23 mouse cellular contexts compared by ENCODE assay signal in genomic region chr5:139613601-139614000, GRCm38 (mm10).
A peak's percentile ranks its signal among the peaks of the same experiment; 100 is the strongest.
DNase-seq lines count a peak whose midpoint lies in the region; ATAC-seq and TF ChIP-seq lines count a peak whose summit lies in the region.
"Had no signal": no experiment of that assay in that cellular context is flagged by ENCODE, and none has a peak within 500 bp of the region (broad histone marks: within the 10 kb centered on the region; RNA-seq: fewer than 3 reads in every experiment).

No protein-coding gene starts in this region.

- no peaks in the 10 kb centered on the region for H3K9me3 ChIP-seq in hindbrain, embryonic 15.5 days
- H3K9me3 ChIP-seq in hindbrain, embryonic 14.5 days (ENCODE audit: control insufficient read depth, low read length), result no peaks in the 10 kb centered on the region
- H3K9me3 ChIP-seq: forebrain, embryonic 12.5 days; neural tube, embryonic 12.5 days had no signal

- no peak overlapping the region for H3K9ac ChIP-seq in hindbrain, embryonic 15.5 days
- no peak overlapping the region for H3K9ac ChIP-seq in hindbrain, embryonic 14.5 days
- H3K9ac ChIP-seq: forebrain, embryonic 12.5 days; neural tube, embryonic 12.5 days had no signal

- H3K27me3 ChIP-seq in hindbrain, embryonic 15.5 days, result no peaks in the 10 kb centered on the region; the same call in 1 of the 2 replicates
- H3K27me3 ChIP-seq in hindbrain, embryonic 14.5 days (ENCODE audit: control insufficient read depth, insufficient read depth, low read length), result no peaks in the 10 kb centered on the region

- peak overlapping the region; percentile 34; the same call in 1 of the 2 replicates for H3K27ac ChIP-seq in hindbrain, embryonic 15.5 days (replicated peaks)
- no peak overlapping the region for H3K27ac ChIP-seq in hindbrain, embryonic 14.5 days
- H3K27ac ChIP-seq in layer of hippocampus, adult 2 months, result no peak overlapping the region
- H3K27ac ChIP-seq: forebrain, embryonic 12.5 days; neural tube, embryonic 12.5 days; stomach, postnatal 0 days had no signal

- no peaks in the 10 kb centered on the region for H3K36me3 ChIP-seq in hindbrain, embryonic 15.5 days
- H3K36me3 ChIP-seq in hindbrain, embryonic 14.5 days (replicated peaks; ENCODE audit: control insufficient read depth, insufficient read depth), result no peaks in the 10 kb centered on the region
- H3K36me3 ChIP-seq: forebrain, embryonic 12.5 days; neural tube, embryonic 12.5 days had no signal

- no peak for TF ChIP-seq CTCF in layer of hippocampus, adult 2 months (conservative IDR thresholded peaks at IDR 0.05)

- peaks cover 16% of the 10 kb centered on the region for H3K4me1 ChIP-seq in hindbrain, embryonic 15.5 days (replicated peaks)
- H3K4me1 ChIP-seq in hindbrain, embryonic 14.5 days (replicated peaks; ENCODE audit: control insufficient read depth, insufficient read depth, low read length), result peaks cover 7% of the 10 kb centered on the region; the same call in 1 of the 2 replicates

- no peak overlapping the region for H3K4me3 ChIP-seq in hindbrain, embryonic 15.5 days
- no peak overlapping the region for H3K4me3 ChIP-seq in hindbrain, embryonic 14.5 days (replicated peaks; ENCODE audit: low read length)
- H3K4me3 ChIP-seq in layer of hippocampus, adult 2 months, result no peak overlapping the region
- H3K4me3 ChIP-seq: forebrain, embryonic 12.5 days; neural tube, embryonic 12.5 days had no signal

- no peak overlapping the region for H3K4me2 ChIP-seq in hindbrain, embryonic 15.5 days
- H3K4me2 ChIP-seq in hindbrain, embryonic 14.5 days (replicated peaks), result no peak overlapping the region
- H3K4me2 ChIP-seq: forebrain, embryonic 12.5 days; neural tube, embryonic 12.5 days had no signal

- ATAC-seq in hindbrain, embryonic 15.5 days (ENCODE audit: low FRiP score, low read depth), result no peak
- no peak for ATAC-seq in hindbrain, embryonic 14.5 days (ENCODE audit: low FRiP score)
- no peak for ATAC-seq in frontal cortex, adult (ENCODE audit: low TSS enrichment)
- ATAC-seq: activated CD4-positive, CD25-positive, alpha-beta regulatory T cell, adult 4 months; Patski had no signal

- WGBS in hindbrain, embryonic 15.5 days, result 62% methylated on average over 5 of the region's 5 CpGs
- 73% methylated on average over 5 of the region's 5 CpGs for WGBS in hindbrain, embryonic 14.5 days

- no peak for DNase-seq in hindbrain, embryonic 14.5 days (ENCODE audit: low spot score)
- DNase-seq in brain, adult 2 months (ENCODE audit: low read depth, low spot score), result peak; percentile 89
- peak; percentile 88 for DNase-seq in cerebellum, adult 11-12 months
- peak; percentile 81 to 85 for DNase-seq in cerebellum, postnatal 25 days
- no peak for DNase-seq in spleen, postnatal 36 days (ENCODE audit: low spot score in 2 of 2)
- DNase-seq in layer of hippocampus, adult 2 months (ENCODE audit: low spot score in 2 of 2), result no peak
- DNase-seq: adrenal gland, postnatal 14 days; embryo, embryonic 11 days; heart, adult 18-20 months; kidney, adult 2 months; kidney, postnatal 36 days; liver; lung, adult 18-20 months; lung, postnatal 36 days; right cerebral cortex, postnatal 14 days; thymus, postnatal 14 days had no signal

Comparison
In these comparisons a context has a peak if more than half of its experiments do, and no peak if none do; other contexts are left out.
1. DNase-seq: peak in brain, adult 2 months (single experiment), cerebellum, adult 11-12 months (single experiment) and cerebellum, postnatal 25 days (2 of 2); none in hindbrain, embryonic 14.5 days (single experiment), spleen, postnatal 36 days (0 of 2) and layer of hippocampus, adult 2 months (0 of 2).